Mouse (Mus musculus): ENCODE measurements around the gene Fbln1. TPM values are rescaled to one million over a fixed set of nuclear protein-coding genes. Genes with fewer than 3 reads are reported as not detected.
A peak's percentile ranks its signal among the peaks of the same experiment; 100 is the strongest.

The Fbln1 gene
- total RNA-seq, 2 experiments from 2014 or later, result 11.4 to 14.4 TPM

- no peak overlapping the region for H3K4me3 ChIP-seq
- no peak for TF ChIP-seq CTCF (IDR thresholded peaks at IDR 0.05)
- peak in 1 of 2 experiments; percentile 41 for DNase-seq (ENCODE audit: extremely low spot score in 1 of 2, low spot score in 2 of 2)
- intact Hi-C loops (cut with DNase I), result no loop called here
- peak overlapping the region; percentile 62; the same call in 1 of the 2 replicates for H3K27ac ChIP-seq
Observed at GRCm38 (mm10) chr15:85207763-85208162, 2.0 kb downstream of the Fbln1 start.

- intact Hi-C loops (cut with DNase I), result no loop called here
- H3K4me3 ChIP-seq, result peak overlapping the region; percentile 2; the same call in 1 of the 2 replicates
- TF ChIP-seq CTCF (IDR thresholded peaks at IDR 0.05), result no peak
- H3K27ac ChIP-seq, result peak overlapping the region; percentile 50
- no peak for DNase-seq (ENCODE audit: extremely low spot score in 1 of 2, low spot score in 2 of 2)
Observed at GRCm38 (mm10) chr15:85208332-85208731, 2.6 kb downstream of the Fbln1 start.

- no peak for DNase-seq (ENCODE audit: extremely low spot score in 1 of 2, low spot score in 2 of 2)
- Histone ChIP-seq H3K4me3 (no peak overlapping the region), H3K27ac (no peak overlapping the region)
- peak; percentile 34 for TF ChIP-seq CTCF (IDR thresholded peaks at IDR 0.05)
- intact Hi-C loops (cut with DNase I), result no loop called here
Observed at GRCm38 (mm10) chr15:85209341-85209740, 3.6 kb downstream of the Fbln1 start.

- DNase-seq (ENCODE audit: extremely low spot score in 1 of 2, low spot score in 2 of 2), result no peak
- Histone ChIP-seq H3K4me3 (no peak overlapping the region), H3K27ac (no peak overlapping the region)
- no peak for TF ChIP-seq CTCF (IDR thresholded peaks at IDR 0.05)
- intact Hi-C loops (cut with DNase I), result no loop called here
Observed at GRCm38 (mm10) chr15:85210686-85211085, 4.9 kb downstream of the Fbln1 start.

- DNase-seq (ENCODE audit: extremely low spot score in 1 of 2, low spot score in 2 of 2), result no peak
- TF ChIP-seq CTCF (IDR thresholded peaks at IDR 0.05), result no peak
- Histone ChIP-seq H3K4me3 (no peak overlapping the region), H3K27ac (no peak overlapping the region)
- intact Hi-C loops (cut with DNase I), result no loop called here
Observed at GRCm38 (mm10) chr15:85211101-85211760, 5.5 kb downstream of the Fbln1 start.

GRCm38 (mm10) chr15:85216069-85216813 is 10.5 kb downstream of the Fbln1 start:
- no peak overlapping the region for H3K27ac ChIP-seq
- intact Hi-C loops (cut with DNase I), result no loop called here
- DNase-seq (ENCODE audit: extremely low spot score in 1 of 2, low spot score in 2 of 2), result no peak
- peak; percentile 20 for TF ChIP-seq CTCF (IDR thresholded peaks at IDR 0.05)
- no peak overlapping the region for H3K4me3 ChIP-seq

GRCm38 (mm10) chr15:85218617-85219265 is 13.0 kb downstream of the Fbln1 start:
- TF ChIP-seq CTCF (IDR thresholded peaks at IDR 0.05), result no peak
- H3K4me3 ChIP-seq, result no peak overlapping the region
- intact Hi-C loops (cut with DNase I), result no loop called here
- H3K27ac ChIP-seq, result no peak overlapping the region
- no peak for DNase-seq (ENCODE audit: extremely low spot score in 1 of 2, low spot score in 2 of 2)

GRCm38 (mm10) chr15:85220371-85220770 is 14.6 kb downstream of the Fbln1 start:
- TF ChIP-seq CTCF (IDR thresholded peaks at IDR 0.05), result no peak
- intact Hi-C loops (cut with DNase I), result no loop called here
- Histone ChIP-seq H3K27ac (no peak overlapping the region), H3K4me3 (no peak overlapping the region)
- DNase-seq (ENCODE audit: extremely low spot score in 1 of 2, low spot score in 2 of 2), result no peak

GRCm38 (mm10) chr15:85221115-85221854 is 15.5 kb downstream of the Fbln1 start:
- no peak overlapping the region for H3K27ac ChIP-seq
- intact Hi-C loops (cut with DNase I), result no loop called here
- TF ChIP-seq CTCF (IDR thresholded peaks at IDR 0.05), result no peak

GRCm38 (mm10) chr15:85225693-85226092 is 19.9 kb downstream of the Fbln1 start:
- Histone ChIP-seq H3K4me3 (no peak overlapping the region), H3K27ac (no peak overlapping the region)
- intact Hi-C loops (cut with DNase I), result no loop called here
- no peak for DNase-seq (ENCODE audit: extremely low spot score in 1 of 2, low spot score in 2 of 2)
- no peak for TF ChIP-seq CTCF (IDR thresholded peaks at IDR 0.05)

More at GRCm38 (mm10) chr15:85221115-85221854, 15.5 kb downstream of the Fbln1 start:
- DNase-seq (ENCODE audit: extremely low spot score in 1 of 2, low spot score in 2 of 2), result no peak
- H3K4me3 ChIP-seq, result no peak overlapping the region

- DNase-seq (ENCODE audit: extremely low spot score in 1 of 2, low spot score in 2 of 2), result no peak
- Histone ChIP-seq H3K27ac (no peak overlapping the region), H3K4me3 (no peak overlapping the region)
- no peak for TF ChIP-seq CTCF (IDR thresholded peaks at IDR 0.05)
- intact Hi-C loops (cut with DNase I), result no loop called here
Observed at GRCm38 (mm10) chr15:85226841-85227240, 21.1 kb downstream of the Fbln1 start.
